Mouse (Mus musculus) stomach, adult 2 months (tissue): Measurements from ENCODE around the gene Haghl. TPM values are rescaled to one million over a fixed set of nuclear protein-coding genes. Genes with fewer than 3 reads are reported as not detected.

Source experiments
- polyA plus RNA-seq: library from polyadenylated mRNA; depleted of rRNA; stranded (reverse); fragments of >200 nt; gene quantifications from 2 replicates; pipeline ENCODE4 v1.2.3, GENCODE M21; 2012; rRNA removed

Gene Haghl
- 31.2 and 41.5 TPM in 2 replicates for polyA plus RNA-seq

GRCm38 (mm10) chr17:25785281-25785745, at the start of gene Haghl:
Gene Haghl, minus strand, starts transcription at chr17:25785673.

GRCm38 (mm10) chr17:25833291-25833663, 47.8 kb upstream of the Haghl start, which contains the start of gene Stub1:
Gene Stub1, minus strand, starts transcription at chr17:25833404.

GRCm38 (mm10) chr17:25828712-25829557, 43.5 kb upstream of the Haghl start, which contains the start of gene Jmjd8:
Gene Jmjd8, plus strand, starts transcription at chr17:25828867.

GRCm38 (mm10) chr17:25823452-25823851, 38.0 kb upstream of the Haghl start, which contains the start of gene Wdr24:
Gene Wdr24, plus strand, starts transcription at chr17:25823627.

GRCm38 (mm10) chr17:25808789-25809605, 23.5 kb upstream of the Haghl start, which contains the start of gene Fbxl16:
Gene Fbxl16, plus strand, starts transcription at chr17:25809085.

GRCm38 (mm10) chr17:25796951-25797369, 11.5 kb upstream of the Haghl start, which contains the start of gene Metrn:
Gene Metrn, minus strand, starts transcription at chr17:25797136.

GRCm38 (mm10) chr17:25795609-25796092, 10.2 kb upstream of the Haghl start, which contains the start of gene AC134908.4:
Gene AC134908.4, minus strand, starts transcription at chr17:25795659.

GRCm38 (mm10) chr17:25792615-25793014, 7.1 kb upstream of the Haghl start, which contains the start of gene Fam173a:
Gene Fam173a, minus strand, starts transcription at chr17:25792901.

GRCm38 (mm10) chr17:25786280-25786679, 807 bp upstream of the Haghl start, which contains the start of gene Ccdc78:
Gene Ccdc78, plus strand, starts transcription at chr17:25786580.

GRCm38 (mm10) chr17:25773549-25774120, 11.8 kb downstream of the Haghl start, which contains the start of gene Narfl:
Gene Narfl, plus strand, starts transcription at chr17:25773776.

GRCm38 (mm10) chr17:25754241-25754640, 31.2 kb downstream of the Haghl start, which contains the start of gene Msln:
Gene Msln, minus strand, starts transcription at chr17:25754378.

GRCm38 (mm10) chr17:25735745-25736144, 49.7 kb downstream of the Haghl start, which contains the start of gene Mslnl:
Gene Mslnl, plus strand, starts transcription at chr17:25736042.

Other genes with a start within 250 kb of the Haghl start
- 0.38 and 0.73 TPM in 2 replicates for gene Sox8, start 215.0 kb downstream of the Haghl start, polyA plus RNA-seq
- gene Lmf1, start 206.6 kb downstream of the Haghl start, polyA plus RNA-seq: 9.1 and 11.0 TPM in 2 replicates
- 0.09 and 0.11 TPM in 2 replicates for gene Gng13, start 68.5 kb downstream of the Haghl start, polyA plus RNA-seq
- 3.3 TPM in 2 replicates for gene Chtf18, start 58.3 kb downstream of the Haghl start, polyA plus RNA-seq
- 22.5 and 24.8 TPM in 2 replicates for gene Rpusd1, start 58.0 kb downstream of the Haghl start, polyA plus RNA-seq
- 0.24 and 0.38 TPM in 2 replicates for gene Mslnl, start 49.6 kb downstream of the Haghl start, polyA plus RNA-seq
- 3.5 and 10.2 TPM in 2 replicates for gene Msln, start 31.3 kb downstream of the Haghl start, polyA plus RNA-seq
- gene Narfl, start 11.9 kb downstream of the Haghl start, polyA plus RNA-seq: 7.1 and 8.7 TPM in 2 replicates
- 0.18 TPM in 1 of 2 replicates, not detected in the other for gene Ccdc78, start 907 bp upstream of the Haghl start, polyA plus RNA-seq
- gene Fam173a, start 7.2 kb upstream of the Haghl start, polyA plus RNA-seq: 68.2 and 76.3 TPM in 2 replicates
- gene AC134908.4, start 10.0 kb upstream of the Haghl start, polyA plus RNA-seq: 0.63 TPM in 1 of 2 replicates, not detected in the other
- 20.0 and 33.4 TPM in 2 replicates for gene Metrn, start 11.5 kb upstream of the Haghl start, polyA plus RNA-seq
- gene Fbxl16, start 23.4 kb upstream of the Haghl start, polyA plus RNA-seq: 3.9 TPM in 2 replicates
- 16.1 and 17.1 TPM in 2 replicates for gene Wdr24, start 38.0 kb upstream of the Haghl start, polyA plus RNA-seq
- 42.8 and 51.7 TPM in 2 replicates for gene Jmjd8, start 43.2 kb upstream of the Haghl start, polyA plus RNA-seq
- gene Stub1, start 47.7 kb upstream of the Haghl start, polyA plus RNA-seq: 80.7 and 84.9 TPM in 2 replicates
- 23.2 and 35.2 TPM in 2 replicates for gene Rhbdl1, start 51.6 kb upstream of the Haghl start, polyA plus RNA-seq
- 51.3 and 66.3 TPM in 2 replicates for gene Gm20683, start 56.1 kb upstream of the Haghl start, polyA plus RNA-seq
- 46.7 and 73.7 TPM in 2 replicates for gene Rhot2, start 59.2 kb upstream of the Haghl start, polyA plus RNA-seq
- 15.9 and 22.1 TPM in 2 replicates for gene Wdr90, start 75.8 kb upstream of the Haghl start, polyA plus RNA-seq
- 114 and 227 TPM in 2 replicates for gene Mcrip2, start 83.1 kb upstream of the Haghl start, polyA plus RNA-seq
- 87.6 and 135 TPM in 2 replicates for gene Mettl26, start 89.4 kb upstream of the Haghl start, polyA plus RNA-seq
- gene Wfikkn1, start 95.2 kb upstream of the Haghl start, polyA plus RNA-seq: 2.3 and 2.7 TPM in 2 replicates
- gene Rab40c, start 134.1 kb upstream of the Haghl start, polyA plus RNA-seq: 32.5 and 35.9 TPM in 2 replicates
- 54.4 and 60.1 TPM in 2 replicates for gene Pigq, start 159.3 kb upstream of the Haghl start, polyA plus RNA-seq
- gene Nhlrc4, start 159.3 kb upstream of the Haghl start, polyA plus RNA-seq: 0.06 TPM in 1 of 2 replicates, not detected in the other
- 0.09 TPM in 1 of 2 replicates, not detected in the other for gene A930017K11Rik, start 166.9 kb upstream of the Haghl start, polyA plus RNA-seq
- 31.3 and 34.1 TPM in 2 replicates for gene Capn15, start 200.1 kb upstream of the Haghl start, polyA plus RNA-seq